Mouse (Mus musculus) stomach, postnatal 0 days (tissue): ENCODE measurements around the gene Ms4a14.

ENCODE experiments used
- CTCF ChIP-seq: IDR thresholded peaks from 2 replicates; pipeline ENCODE4 v1.5.1; 2016; ENCODE audit warnings: antibody characterized with exemption, low read depth, mild to moderate bottlenecking, moderate library complexity
- EP300 ChIP-seq: optimal IDR thresholded peaks from 2 replicates; pipeline ENCODE3; 2016; ENCODE audit warnings: antibody characterized with exemption

GRCm38 (mm10) chr19:11264602-11265185, 49.6 kb downstream of the Ms4a14 start:
- TF ChIP-seq CTCF = no peak
- no peak for TF ChIP-seq EP300
